Mouse (Mus musculus) 416B (cell line): ENCODE data around the gene Clstn2.

ENCODE experiments used
- DNase-seq: peaks from one replicate; pipeline ENCODE4 v3.0.0; 2011; ENCODE audit warnings: low read depth

The Clstn2 gene

GRCm38 (mm10) chr9:97460452-97460851, 572.5 kb downstream of the Clstn2 start:
- DNase-seq = no peak

- DNase-seq = no peak
Observed at GRCm38 (mm10) chr9:97459745-97460144, 573.2 kb downstream of the Clstn2 start.

GRCm38 (mm10) chr9:97449316-97450050, 583.5 kb downstream of the Clstn2 start:
- DNase-seq = no peak

GRCm38 (mm10) chr9:97439872-97440636, 592.9 kb downstream of the Clstn2 start:
- DNase-seq = no peak

- no peak for DNase-seq
Observed at GRCm38 (mm10) chr9:97434666-97435065, 598.3 kb downstream of the Clstn2 start.

GRCm38 (mm10) chr9:97429885-97430449, 603.0 kb downstream of the Clstn2 start:
- DNase-seq = no peak

- DNase-seq = no peak
Observed at GRCm38 (mm10) chr9:97428127-97428526, 604.9 kb downstream of the Clstn2 start.

- DNase-seq = no peak
Observed at GRCm38 (mm10) chr9:97420896-97421295, 612.1 kb downstream of the Clstn2 start.

GRCm38 (mm10) chr9:97414876-97415668, 617.9 kb downstream of the Clstn2 start:
- DNase-seq = no peak

GRCm38 (mm10) chr9:97408142-97408541, 624.8 kb downstream of the Clstn2 start:
- DNase-seq = no peak
